In genomic region chr5:125339108-125339751, GRCm38 (mm10) we compare ENCODE assay signal across 8 mouse cellular contexts. TPM values are rescaled to one million over a fixed set of nuclear protein-coding genes. Genes with fewer than 3 reads are reported as not detected.
DNase-seq lines count a peak whose midpoint lies in the region; ATAC-seq and TF ChIP-seq lines count a peak whose summit lies in the region.

No protein-coding gene starts in this region.

- H3K4me2 ChIP-seq in heart, embryonic 14.5 days (ENCODE audit: low read length), result peak overlapping the region; percentile 94
- peak overlapping the region; percentile 88 for H3K4me2 ChIP-seq in lung, postnatal 0 days (replicated peaks; ENCODE audit: low read depth, low read length)

- TF ChIP-seq EP300 in lung, postnatal 0 days (IDR thresholded peaks at IDR 0.05), result no peak

- no peaks in the 10 kb centered on the region for H3K27me3 ChIP-seq in heart, embryonic 14.5 days (ENCODE audit: control insufficient read depth, insufficient read depth, low read length)
- H3K27me3 ChIP-seq in lung, postnatal 0 days (replicated peaks; ENCODE audit: insufficient read depth, low read length), result no peaks in the 10 kb centered on the region

- TF ChIP-seq POLR2A in olfactory bulb, adult 2 months (IDR thresholded peaks at IDR 0.05; ENCODE audit: insufficient read depth, low read depth, low read length), result no peak

- peak; percentile 32; the same call in 1 of the 2 replicates for TF ChIP-seq CTCF in lung, postnatal 0 days (IDR thresholded peaks at IDR 0.05)
- TF ChIP-seq CTCF in olfactory bulb, adult 2 months (IDR thresholded peaks at IDR 0.05; ENCODE audit: insufficient read depth, low read depth, low read length), result no peak

- no peak for ATAC-seq in heart, embryonic 14.5 days (ENCODE audit: insufficient number of reproducible peaks, insufficient read depth, low FRiP score, low read depth)
- ATAC-seq in lung, postnatal 0 days, result peak; percentile 41

- peak; percentile 21 for DNase-seq in right cerebral cortex, postnatal 14 days
- DNase-seq in right cerebral cortex, postnatal 36 days (ENCODE audit: low spot score in 2 of 2), result no peak
- peak; percentile 61 for DNase-seq in embryo, embryonic 9.5 days (ENCODE audit: extremely low spot score)
- peak; percentile 73 for DNase-seq in kidney, postnatal 10 days
- DNase-seq in lung, postnatal 0 days (ENCODE audit: low spot score), result peak; percentile 78
- no peak for DNase-seq in cerebellum, postnatal 4 days (ENCODE audit: low spot score in 2 of 2)

- H3K9ac ChIP-seq in heart, embryonic 14.5 days (ENCODE audit: low read length), result peak overlapping the region; percentile 76
- no peak overlapping the region for H3K9ac ChIP-seq in lung, postnatal 0 days (replicated peaks; ENCODE audit: low read depth)

- 13% methylated on average over 18 of the region's 18 CpGs for WGBS in heart, embryonic 14.5 days
- WGBS in lung, postnatal 0 days, result 4% methylated on average over 18 of the region's 18 CpGs
- 25% methylated on average over 18 of the region's 18 CpGs for WGBS in olfactory bulb, adult 2 months

- no peaks in the 10 kb centered on the region for H3K36me3 ChIP-seq in heart, embryonic 14.5 days (ENCODE audit: control insufficient read depth, insufficient read depth, low read length)
- H3K36me3 ChIP-seq in lung, postnatal 0 days (ENCODE audit: insufficient read depth, low read length), result no peaks in the 10 kb centered on the region

- H3K9me3 ChIP-seq in heart, embryonic 14.5 days (ENCODE audit: control insufficient read depth, low read length), result no peaks in the 10 kb centered on the region
- no peaks in the 10 kb centered on the region for H3K9me3 ChIP-seq in lung, postnatal 0 days (ENCODE audit: low read length)

- H3K27ac ChIP-seq in heart, embryonic 14.5 days (replicated peaks in 1 of 2; ENCODE audit: control insufficient read depth in 1 of 2, insufficient read depth in 1 of 2, low read depth in 2 of 2, low read length in 2 of 2), result peak overlapping the region in 1 of 2 experiments; percentile 44; a peak in 1 of 4 replicates
- peak overlapping the region; percentile 48; the same call in 1 of the 2 replicates for H3K27ac ChIP-seq in lung, postnatal 0 days (ENCODE audit: low read length)
- no peak overlapping the region for H3K27ac ChIP-seq in olfactory bulb, adult 2 months (ENCODE audit: insufficient read depth, low read depth, low read length)

- H3K4me1 ChIP-seq in heart, embryonic 14.5 days (ENCODE audit: control insufficient read depth in 2 of 2, insufficient read depth in 2 of 2, low read length in 2 of 2), result peaks cover 24 to 45% of the 10 kb centered on the region in 2 experiments
- H3K4me1 ChIP-seq in lung, postnatal 0 days (ENCODE audit: insufficient read depth, low read depth, low read length), result peaks cover 13% of the 10 kb centered on the region
- peaks cover 24% of the 10 kb centered on the region for H3K4me1 ChIP-seq in olfactory bulb, adult 2 months (ENCODE audit: control insufficient read depth, insufficient read depth, low read length)

- H3K4me3 ChIP-seq in heart, embryonic 14.5 days (ENCODE audit: control insufficient read depth in 1 of 2, insufficient read depth in 1 of 2, low read depth in 1 of 2, low read length in 2 of 2), result peak overlapping the region; percentile 68 to 80
- peak overlapping the region; percentile 64 for H3K4me3 ChIP-seq in lung, postnatal 0 days (ENCODE audit: low read depth, low read length)
- peak overlapping the region; percentile 48 for H3K4me3 ChIP-seq in olfactory bulb, adult 2 months (ENCODE audit: insufficient read depth, low read depth, low read length)

RNA-seq across cellular contexts. Expression of gene Scarb1, which starts 1.7 kb away (rescaled TPM):
- polyA plus RNA-seq in heart, embryonic 14.5 days (2014; fragmentation: Nextera tagmentation; extraction: Ambion mirVana), result 59.7 and 61.6 TPM in 2 replicates
- polyA plus RNA-seq in lung, postnatal 0 days (2015; fragmentation: Nextera tagmentation; extraction: Ambion mirVana), result 54.9 and 64.9 TPM in 2 replicates
- not detected in 2 replicates for polyA plus RNA-seq in olfactory bulb, adult 2 months (2012; ENCODE audit: insufficient read depth, insufficient read length, low replicate concordance, missing spikeins)

RNA-seq across cellular contexts. Expression of gene Gm10382, which starts 49.9 kb away (rescaled TPM):
- polyA plus RNA-seq in heart, embryonic 14.5 days (2014; fragmentation: Nextera tagmentation; extraction: Ambion mirVana), result 0.27 and 0.32 TPM in 2 replicates
- polyA plus RNA-seq in lung, postnatal 0 days (2015; fragmentation: Nextera tagmentation; extraction: Ambion mirVana), result 0.63 and 0.77 TPM in 2 replicates
- not detected in 2 replicates for polyA plus RNA-seq in olfactory bulb, adult 2 months (2012; ENCODE audit: insufficient read depth, insufficient read length, low replicate concordance, missing spikeins)

RNA-seq across cellular contexts. Expression of gene Ubc, which starts 50.8 kb away (rescaled TPM):
- polyA plus RNA-seq in heart, embryonic 14.5 days (2014; fragmentation: Nextera tagmentation; extraction: Ambion mirVana), result 859 and 861 TPM in 2 replicates
- 751 and 865 TPM in 2 replicates for polyA plus RNA-seq in lung, postnatal 0 days (2015; fragmentation: Nextera tagmentation; extraction: Ambion mirVana)
- 238 and 763 TPM in 2 replicates for polyA plus RNA-seq in olfactory bulb, adult 2 months (2012; ENCODE audit: insufficient read depth, insufficient read length, low replicate concordance, missing spikeins)

Comparison
In these comparisons a context has a peak if more than half of its experiments do, and no peak if none do; other contexts are left out.
1. DNase-seq: peak in right cerebral cortex, postnatal 14 days (single experiment), embryo, embryonic 9.5 days (single experiment), kidney, postnatal 10 days (single experiment) and lung, postnatal 0 days (single experiment); none in right cerebral cortex, postnatal 36 days (0 of 2) and cerebellum, postnatal 4 days (0 of 2).
2. RNA of gene Scarb1, which starts 1.7 kb away (polyA plus RNA-seq): 54.9 to 64.9 TPM in lung, postnatal 0 days and 59.7 to 61.6 TPM in heart, embryonic 14.5 days; not detected in olfactory bulb, adult 2 months; every median in the first group is over 10 times any median in the second.
3. Peak in every context shown above with its lines, with median percentiles within 50 percentile points of each other: H3K4me3 ChIP-seq.